Mouse (Mus musculus) lung, embryonic 16.5 days (tissue): Measurements from ENCODE around the gene Mex3a. TPM values are rescaled to one million over a fixed set of nuclear protein-coding genes. Genes with fewer than 3 reads are reported as not detected.

Experiments used
- ATAC-seq: fragments of 200-750 bp; cut with Nextera tagmentation; 2 replicates; pipeline ENCODE4 v1.8.0; 2017; ENCODE audit warnings: low read depth, mild to moderate bottlenecking, moderate library complexity
- H3K27ac ChIP-seq: fragments of 300-500 bp; sonication (generic); 2 replicates; pipeline ENCODE4 v1.5.1; 2014; ENCODE audit warnings: mild to moderate bottlenecking, control low read depth, low read length
- H3K27me3 ChIP-seq: fragments of 300-500 bp; sonication (generic); 2 replicates; pipeline ENCODE4 v1.6.1; 2014; ENCODE audit warnings: low read depth, low read length, mixed read lengths; ENCODE audit not compliant: control insufficient read depth, insufficient read depth
- H3K36me3 ChIP-seq: fragments of 300-500 bp; sonication (generic); 2 replicates; pipeline ENCODE4 v1.6.1; 2014; ENCODE audit warnings: low read length; ENCODE audit not compliant: control insufficient read depth, insufficient read depth
- H3K4me1 ChIP-seq: fragments of 300-500 bp; sonication (generic); replicated peaks from 2 replicates; pipeline ENCODE4 v1.6.1; 2014; ENCODE audit warnings: low read length, mixed read lengths; ENCODE audit not compliant: control insufficient read depth, insufficient read depth
- H3K4me2 ChIP-seq: fragments of 300-500 bp; sonication (generic); 2 replicates; pipeline ENCODE4 v1.6.1; 2014; ENCODE audit warnings: low read depth, low read length, control low read depth
- H3K4me3 ChIP-seq: fragments of 300-500 bp; sonication (generic); 2 replicates; pipeline ENCODE4 v1.5.1; 2014; ENCODE audit warnings: mild to moderate bottlenecking, low read length, control low read depth
- H3K9ac ChIP-seq: fragments of 300-500 bp; sonication (generic); 2 replicates; pipeline ENCODE4 v1.6.1; 2014; ENCODE audit warnings: low read length, control low read depth
- H3K9me3 ChIP-seq: fragments of 300-500 bp; sonication (generic); 2 replicates; pipeline ENCODE4 v1.6.1; 2016; ENCODE audit warnings: low read length; ENCODE audit not compliant: control insufficient read depth
- WGBS: fragments of 180-500 bp; shearing (Covaris S2); extraction: QIAGEN DNeasy Blood & Tissue Kit; methylation state at CpG from one replicate; pipeline ENCODE4 v1.1.7; 2014; 5-methylcytosine and 5-hydroxymethylcytosine counted together
- polyA plus RNA-seq: library from polyadenylated mRNA; unstranded; fragments of >200 nt; fragmentation: Nextera tagmentation; extraction: Ambion mirVana; gene quantifications from 2 replicates; pipeline ENCODE4 v1.2.1, GENCODE M21; 2015

The Mex3a gene
- polyA plus RNA-seq, 1 experiment from 2014 or later: 13.5 TPM

DNA sequence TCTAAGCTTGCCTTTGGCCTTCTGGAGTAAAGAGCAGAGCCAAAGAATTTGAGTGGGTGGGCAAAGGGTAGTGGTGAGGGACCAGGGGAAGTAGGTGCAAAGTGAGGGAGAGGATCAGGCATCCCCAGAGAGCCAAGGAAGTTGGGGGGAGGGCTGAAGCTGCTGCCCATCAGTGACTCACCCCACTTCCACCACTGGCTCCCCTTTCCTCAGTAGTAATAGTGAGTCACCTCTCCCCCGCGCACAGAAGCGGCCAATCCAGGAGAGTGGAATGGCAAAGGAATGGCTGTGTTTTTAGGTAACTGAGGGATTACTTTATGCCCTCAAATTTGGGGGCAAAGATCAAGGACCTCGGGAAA, 28.7 kb upstream of the Mex3a start:
- H3K9ac ChIP-seq: no peak overlapping the region
- H3K27me3 ChIP-seq: no peaks in the 10 kb centered on the region
- H3K4me1 ChIP-seq: peaks cover 28% of the 10 kb centered on the region
- peak overlapping the region; percentile 82 for H3K27ac ChIP-seq
- 26% methylated on average over 4 of the region's 4 CpGs for WGBS
- no peaks in the 10 kb centered on the region for H3K9me3 ChIP-seq
- peak overlapping the region; percentile 98 for H3K4me2 ChIP-seq
- no peaks in the 10 kb centered on the region for H3K36me3 ChIP-seq
- peak; percentile 21 for ATAC-seq
- H3K4me3 ChIP-seq: peak overlapping the region; percentile 82

DNA sequence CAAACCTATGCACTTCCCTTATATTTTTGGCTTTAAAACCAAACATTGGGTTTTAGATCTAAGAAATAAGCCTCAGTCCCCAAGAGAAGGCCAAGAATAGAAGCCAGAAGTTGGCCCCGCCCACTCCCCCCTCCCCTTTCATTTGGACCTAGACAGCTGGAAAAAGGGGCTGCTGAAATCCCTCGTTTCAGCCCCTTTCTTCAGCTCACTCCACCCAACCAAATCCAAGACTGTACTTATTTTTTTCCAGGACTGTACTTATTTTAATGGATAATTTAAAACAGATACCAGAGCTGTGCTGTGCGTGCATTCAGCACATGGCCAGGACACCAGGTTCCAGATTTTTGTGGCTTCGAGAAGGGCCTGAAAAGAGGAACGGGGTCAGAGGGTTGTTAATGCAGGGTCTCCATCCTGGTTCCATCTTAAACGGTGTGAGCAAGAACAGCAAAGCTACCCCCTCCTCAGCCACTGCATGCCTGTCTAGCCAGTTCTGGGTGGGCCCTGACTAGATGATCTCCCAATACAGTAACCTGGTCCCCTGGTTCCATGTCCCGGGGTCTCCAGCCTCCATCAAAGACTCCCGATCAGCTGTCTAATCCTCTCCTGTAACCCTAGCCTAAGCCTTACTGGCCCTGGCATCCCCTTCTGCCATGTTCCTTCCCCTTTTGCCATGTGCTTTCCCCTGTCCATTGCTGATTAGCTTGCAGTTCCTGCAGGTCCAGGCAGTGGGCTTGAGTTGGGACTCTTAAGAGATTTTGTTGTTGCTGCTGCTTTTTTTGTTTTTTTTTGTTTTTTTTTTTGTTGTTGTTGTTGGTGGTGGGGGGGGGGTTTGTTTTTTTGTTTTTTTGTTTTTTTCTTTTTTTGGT, 28.1 kb upstream of the Mex3a start:
- Histone ChIP-seq H3K9ac (no peak overlapping the region), H3K4me3 (no peak overlapping the region), H3K4me2 (no peak overlapping the region; the same call in 1 of the 2 replicates), H3K27me3 (no peaks in the 10 kb centered on the region), H3K9me3 (no peaks in the 10 kb centered on the region), H3K4me1 (peaks cover 28% of the 10 kb centered on the region), H3K27ac (peak overlapping the region; percentile 82), H3K36me3 (no peaks in the 10 kb centered on the region)
- ATAC-seq: peak; percentile 14; the same call in 1 of the 2 replicates
- 42% methylated on average over 8 of the region's 8 CpGs for WGBS

DNA sequence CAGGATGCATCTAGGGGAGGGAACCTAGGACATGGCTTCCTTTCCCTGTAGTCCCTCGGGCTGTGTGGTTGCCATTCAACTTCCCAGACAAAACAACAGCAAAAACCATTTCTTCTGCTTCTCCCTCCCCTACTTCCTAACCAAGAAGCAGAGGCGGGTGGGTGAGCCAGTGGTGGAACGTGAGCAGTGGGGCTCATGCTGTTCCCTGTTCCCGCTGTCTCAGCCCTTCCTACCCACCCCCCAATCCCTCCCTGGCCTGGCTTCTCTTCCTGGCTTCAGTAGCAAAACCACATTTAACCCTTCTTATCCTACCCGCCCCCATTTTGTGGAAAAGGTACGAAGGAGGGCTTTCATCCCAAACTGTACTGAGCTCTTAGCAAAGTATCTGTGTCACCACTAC, 27.1 kb upstream of the Mex3a start:
- Histone ChIP-seq H3K27ac (peak overlapping the region; percentile 61), H3K27me3 (no peaks in the 10 kb centered on the region), H3K4me3 (no peak overlapping the region), H3K36me3 (no peaks in the 10 kb centered on the region), H3K9me3 (no peaks in the 10 kb centered on the region), H3K4me1 (peaks cover 33% of the 10 kb centered on the region), H3K4me2 (no peak overlapping the region), H3K9ac (no peak overlapping the region)
- WGBS: 59% methylated on average over 6 of the region's 6 CpGs
- no peak for ATAC-seq

DNA sequence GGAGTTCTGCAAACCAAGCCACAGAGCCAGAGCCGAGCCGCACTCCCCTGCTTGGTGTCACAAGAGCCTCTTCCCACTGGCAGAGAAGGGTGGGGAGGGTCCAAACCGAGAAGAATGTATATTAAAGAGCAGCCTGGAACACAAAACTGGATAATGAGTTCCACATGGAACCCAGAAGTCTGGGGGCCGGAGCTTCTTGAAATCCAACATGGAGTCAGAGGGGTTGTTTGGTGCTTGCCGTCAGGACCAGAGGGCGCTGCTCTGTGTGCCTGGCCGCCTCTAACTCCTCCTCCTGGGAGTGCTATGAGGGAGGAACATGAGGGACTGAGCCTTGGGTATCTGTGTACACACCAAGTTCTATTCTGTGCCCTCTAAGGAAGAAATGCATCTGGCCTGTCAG, 26.4 kb upstream of the Mex3a start:
- H3K36me3 ChIP-seq: no peaks in the 10 kb centered on the region
- no peak for ATAC-seq
- WGBS: 45% methylated on average over 7 of the region's 7 CpGs
- H3K4me1 ChIP-seq: peaks cover 37% of the 10 kb centered on the region
- H3K4me2 ChIP-seq: no peak overlapping the region
- no peaks in the 10 kb centered on the region for H3K9me3 ChIP-seq
- H3K9ac ChIP-seq: 0 out of 2 replicates have a peak overlapping the region, but pooled peaks have one; percentile 5
- H3K27me3 ChIP-seq: no peaks in the 10 kb centered on the region
- no peak overlapping the region for H3K27ac ChIP-seq
- no peak overlapping the region for H3K4me3 ChIP-seq

DNA sequence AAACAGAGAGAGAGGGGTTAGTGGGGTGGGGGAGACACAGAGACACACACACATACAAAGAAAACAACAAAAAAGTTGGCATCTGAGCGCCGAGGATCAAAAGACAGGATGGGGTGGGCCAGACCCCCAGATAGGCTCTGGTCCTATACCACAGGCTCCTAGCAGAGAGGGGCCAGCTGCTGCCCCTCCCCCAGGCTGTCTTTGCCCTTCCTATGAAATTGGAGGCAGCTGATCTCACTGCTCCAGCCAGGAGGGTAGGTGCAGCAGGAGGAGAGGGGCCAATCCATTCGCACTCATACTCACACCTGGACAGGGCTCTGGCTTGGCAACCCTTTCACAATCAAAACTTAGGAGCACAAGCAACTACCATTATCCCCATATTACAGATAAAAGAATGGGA, 22.9 kb upstream of the Mex3a start:
- H3K27ac ChIP-seq: peak overlapping the region; percentile 89
- 61% methylated on average over 3 of the region's 3 CpGs for WGBS
- peak overlapping the region; percentile 59 for H3K9ac ChIP-seq
- no peaks in the 10 kb centered on the region for H3K27me3 ChIP-seq
- H3K36me3 ChIP-seq: no peaks in the 10 kb centered on the region
- no peaks in the 10 kb centered on the region for H3K9me3 ChIP-seq
- H3K4me2 ChIP-seq: peak overlapping the region; percentile 56
- peak overlapping the region; percentile 46 for H3K4me3 ChIP-seq
- ATAC-seq: no peak
- peaks cover 44% of the 10 kb centered on the region for H3K4me1 ChIP-seq

DNA sequence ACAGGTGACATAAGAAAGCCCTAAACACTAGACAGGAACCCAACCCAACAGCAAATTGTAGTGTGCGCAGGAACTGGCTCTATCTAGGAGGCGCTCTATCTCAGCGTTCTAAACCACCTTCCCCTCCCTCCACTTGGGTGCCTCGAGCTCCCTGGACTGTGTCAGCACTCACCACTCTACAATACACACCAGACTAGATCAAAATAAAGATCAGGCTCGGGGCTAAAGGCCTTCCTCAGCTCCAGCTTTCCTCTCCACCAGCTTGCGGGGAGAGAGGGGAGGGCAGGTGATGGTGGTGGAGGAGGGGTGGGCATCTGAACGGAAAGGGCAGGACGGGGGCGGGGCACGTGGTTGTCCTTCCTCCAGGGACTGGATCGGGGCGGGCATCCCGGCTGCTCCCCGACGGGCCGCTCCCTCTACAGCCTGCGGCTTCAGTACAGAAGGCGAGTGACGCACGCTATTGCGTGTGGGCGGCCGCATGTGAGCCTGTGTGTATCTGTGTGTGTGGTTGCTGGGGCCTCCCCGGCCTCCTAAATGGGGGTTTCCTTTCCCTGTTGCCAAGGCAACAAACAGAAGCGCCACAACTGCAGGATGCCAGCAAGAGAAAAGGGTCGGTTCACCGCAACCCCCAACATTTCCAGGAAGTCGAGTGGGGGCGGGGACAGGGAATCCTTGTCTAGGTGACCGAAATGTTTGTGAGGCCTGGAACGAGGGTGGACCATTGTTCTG, 22.3 kb upstream of the Mex3a start, which contains the start of gene Lmna:
Lmna (minus strand) TSS at position 265 of the 729 bp plus-strand sequence.
- Histone ChIP-seq H3K9ac (peak within 1 kb of the TSS; percentile 59), H3K27me3 (no peaks in the 10 kb centered on the region), H3K36me3 (no peaks in the 10 kb centered on the region), H3K27ac (peak within 1 kb of the TSS; percentile 89), H3K4me1 (peaks cover 49% of the 10 kb centered on the region), H3K4me2 (peak within 1 kb of the TSS; percentile 56), H3K9me3 (no peaks in the 10 kb centered on the region), H3K4me3 (peak within 1 kb of the TSS; percentile 46)
- peak; percentile 96 for ATAC-seq
- WGBS: under 1% methylated on average over 31 of the region's 31 CpGs

DNA sequence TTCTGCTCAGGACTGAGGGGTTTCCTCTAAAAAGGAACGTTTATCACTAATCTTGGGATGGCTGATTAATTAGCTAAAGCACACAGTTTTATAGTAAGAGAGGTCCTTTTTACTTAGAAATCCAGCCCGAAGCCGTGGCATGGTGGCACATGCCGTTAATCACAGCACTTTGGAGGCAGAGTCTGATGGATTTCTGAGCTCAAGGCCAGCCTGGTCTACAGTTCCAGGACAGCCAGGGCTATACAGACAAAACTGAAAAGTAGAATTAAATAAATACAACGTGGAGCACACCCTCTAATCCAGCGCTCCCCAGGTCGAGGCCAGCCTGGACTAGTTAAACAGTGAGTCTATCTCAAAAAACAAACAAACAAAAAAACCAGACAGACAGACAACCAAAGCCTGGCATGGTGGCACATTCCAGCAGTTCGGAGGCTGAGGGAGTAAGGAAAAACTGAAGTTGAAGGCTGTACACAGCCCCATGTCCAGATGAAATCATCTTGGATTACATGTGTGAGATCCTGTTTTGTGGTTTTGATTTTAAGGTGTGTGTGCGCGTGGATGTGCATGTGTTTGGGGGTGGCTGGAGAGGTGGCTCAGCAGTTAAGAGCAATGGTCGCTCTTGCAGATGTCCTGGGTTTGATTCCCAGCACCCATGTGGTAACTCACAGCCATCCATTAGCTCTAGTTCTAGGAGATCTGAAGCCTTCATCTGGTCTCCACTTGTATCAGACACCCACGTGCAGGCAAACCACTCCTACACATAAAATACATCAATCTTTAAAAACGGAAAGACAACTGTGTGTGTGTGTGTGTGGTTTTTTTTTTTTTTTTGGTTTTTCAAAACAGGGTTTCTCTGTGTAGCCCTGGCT, 21.5 kb upstream of the Mex3a start:
- WGBS: 40% methylated on average over 13 of the region's 13 CpGs
- no peaks in the 10 kb centered on the region for H3K36me3 ChIP-seq
- peak overlapping the region; percentile 59 for H3K9ac ChIP-seq
- no peaks in the 10 kb centered on the region for H3K27me3 ChIP-seq
- H3K9me3 ChIP-seq: no peaks in the 10 kb centered on the region
- peak overlapping the region; percentile 46 for H3K4me3 ChIP-seq
- H3K27ac ChIP-seq: peak overlapping the region; percentile 89
- no peak for ATAC-seq
- peaks cover 47% of the 10 kb centered on the region for H3K4me1 ChIP-seq
- H3K4me2 ChIP-seq: peak overlapping the region; percentile 56

DNA sequence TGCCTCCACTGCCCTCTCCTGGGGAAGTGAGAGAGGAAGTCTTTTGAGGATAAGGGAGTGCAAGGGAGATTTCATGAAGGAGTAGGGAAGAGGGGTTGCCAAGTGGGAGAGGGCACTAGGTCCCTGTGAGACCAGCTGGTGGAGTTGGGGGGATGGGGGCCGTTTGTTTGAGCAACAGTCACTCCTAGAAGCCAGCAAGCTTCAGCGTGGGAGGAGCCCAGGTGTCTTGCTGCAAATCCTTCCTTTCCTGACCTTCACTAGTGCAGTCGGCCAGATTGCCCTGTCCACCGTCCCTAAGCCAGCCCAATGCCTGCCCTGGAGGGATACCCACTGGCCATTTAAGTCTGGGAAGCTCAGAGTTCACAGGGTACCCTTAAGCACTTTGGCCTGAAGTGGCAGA, 20.6 kb upstream of the Mex3a start:
- H3K4me2 ChIP-seq: no peak overlapping the region
- no peaks in the 10 kb centered on the region for H3K9me3 ChIP-seq
- WGBS: 49% methylated on average over 4 of the region's 4 CpGs
- no peak overlapping the region for H3K27ac ChIP-seq
- H3K4me1 ChIP-seq: peaks cover 47% of the 10 kb centered on the region
- no peak overlapping the region for H3K4me3 ChIP-seq
- ATAC-seq: no peak
- no peaks in the 10 kb centered on the region for H3K36me3 ChIP-seq
- no peaks in the 10 kb centered on the region for H3K27me3 ChIP-seq
- H3K9ac ChIP-seq: 0 out of 2 replicates have a peak overlapping the region, but pooled peaks have one; percentile 5
